Mouse (Mus musculus): Measurements from ENCODE around the gene Nek3.

Gene Nek3

GRCm38 (mm10) chr8:22166080-22166603 is at the start of gene Nek3:
Gene Nek3, minus strand, starts transcription at chr8:22166435.
- no peaks in the 10 kb centered on the region for H3K9me3 ChIP-seq (ENCODE audit: low read length)
- peaks cover 38% of the 10 kb centered on the region for H3K36me3 ChIP-seq (ENCODE audit: insufficient read depth, low read length)
- H3K4me3 ChIP-seq (replicated peaks; ENCODE audit: low read length): peak within 1 kb of the TSS; percentile 74
- H3K27me3 ChIP-seq (ENCODE audit: insufficient read depth, low read length): no peaks in the 10 kb centered on the region
- peaks cover 38% of the 10 kb centered on the region for H3K4me1 ChIP-seq (replicated peaks; ENCODE audit: low read depth, low read length)
- TF ChIP-seq POU5F1 (IDR thresholded peaks at IDR 0.05; ENCODE audit: borderline replicate concordance, low read length) (no peak), NANOG (IDR thresholded peaks at IDR 0.05; ENCODE audit: borderline replicate concordance, low read length) (no peak), CTCF (conservative IDR thresholded peaks at IDR 0.05; ENCODE audit: low read length) (peak; percentile 33)

DNA sequence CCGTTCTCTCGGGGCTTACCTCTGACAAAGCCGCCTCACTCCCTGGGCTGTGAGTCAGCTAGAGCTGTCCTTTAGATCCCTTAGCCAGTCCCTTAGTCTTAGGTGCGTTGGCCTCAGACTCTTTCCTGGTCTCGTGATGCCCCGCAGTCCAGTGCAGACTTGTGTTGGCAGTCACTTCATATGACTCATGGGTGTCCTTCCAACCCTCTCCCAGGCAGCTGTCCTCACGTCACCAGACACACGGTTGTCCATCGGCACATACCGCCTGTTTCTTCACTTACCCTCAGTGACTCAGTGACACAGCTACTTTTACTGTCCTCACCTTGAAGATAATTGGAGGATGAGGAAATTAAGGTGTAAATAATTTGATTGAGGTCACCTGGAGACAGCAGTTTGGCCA is 48.6 kb upstream of the Nek3 start:
- H3K9me3 ChIP-seq (ENCODE audit: low read length): no peaks in the 10 kb centered on the region
- TF ChIP-seq NANOG (IDR thresholded peaks at IDR 0.05; ENCODE audit: borderline replicate concordance, low read length) (no peak), POU5F1 (IDR thresholded peaks at IDR 0.05; ENCODE audit: borderline replicate concordance, low read length) (no peak), CTCF (conservative IDR thresholded peaks at IDR 0.05; ENCODE audit: low read length) (no peak)
- no peak overlapping the region for H3K4me3 ChIP-seq (replicated peaks; ENCODE audit: low read length)

DNA sequence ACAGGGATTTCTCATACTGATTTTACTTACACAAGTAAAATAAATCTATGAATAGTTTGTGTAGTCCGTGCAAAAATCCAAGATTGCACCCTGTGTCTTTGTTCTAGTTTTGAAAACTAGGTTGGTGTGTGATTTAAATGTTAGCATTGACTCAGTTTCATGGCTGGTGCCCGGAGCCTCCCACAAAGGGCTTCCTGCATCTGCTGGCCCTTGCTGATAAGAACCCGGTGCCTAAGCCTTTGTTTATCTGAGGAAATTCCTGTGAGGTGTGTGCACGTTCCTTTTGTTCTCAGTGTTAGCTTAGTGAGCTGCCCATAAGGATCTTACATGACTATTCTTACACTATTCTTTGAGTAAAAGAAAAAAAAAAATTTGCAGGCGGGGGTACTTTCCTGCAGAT is 42.8 kb upstream of the Nek3 start:
- no peak for TF ChIP-seq NANOG (IDR thresholded peaks at IDR 0.05; ENCODE audit: borderline replicate concordance, low read length)
- no peak for TF ChIP-seq CTCF (conservative IDR thresholded peaks at IDR 0.05; ENCODE audit: low read length)
- no peak for TF ChIP-seq POU5F1 (IDR thresholded peaks at IDR 0.05; ENCODE audit: borderline replicate concordance, low read length)
- peaks cover 47% of the 10 kb centered on the region for H3K36me3 ChIP-seq (ENCODE audit: insufficient read depth, low read length)
- no peaks in the 10 kb centered on the region for H3K27me3 ChIP-seq (ENCODE audit: insufficient read depth, low read length)
- H3K9me3 ChIP-seq (ENCODE audit: low read length): no peaks in the 10 kb centered on the region
- H3K4me3 ChIP-seq (replicated peaks; ENCODE audit: low read length): no peak overlapping the region
- H3K4me1 ChIP-seq (replicated peaks; ENCODE audit: low read depth, low read length): no peaks in the 10 kb centered on the region

More for the DNA sequence above, 48.6 kb upstream of the Nek3 start:
- Histone ChIP-seq H3K27me3 (ENCODE audit: insufficient read depth, low read length) (no peaks in the 10 kb centered on the region), H3K36me3 (ENCODE audit: insufficient read depth, low read length) (peaks cover 68% of the 10 kb centered on the region), H3K4me1 (replicated peaks; ENCODE audit: low read depth, low read length) (peaks cover 13% of the 10 kb centered on the region)

GRCm38 (mm10) chr8:22207535-22207934 is 41.3 kb upstream of the Nek3 start:
- H3K36me3 ChIP-seq (ENCODE audit: insufficient read depth, low read length): peaks cover 42% of the 10 kb centered on the region
- no peaks in the 10 kb centered on the region for H3K9me3 ChIP-seq (ENCODE audit: low read length)
- no peaks in the 10 kb centered on the region for H3K4me1 ChIP-seq (replicated peaks; ENCODE audit: low read depth, low read length)
- H3K4me3 ChIP-seq (replicated peaks; ENCODE audit: low read length): no peak overlapping the region
- TF ChIP-seq CTCF (conservative IDR thresholded peaks at IDR 0.05; ENCODE audit: low read length) (no peak), NANOG (IDR thresholded peaks at IDR 0.05; ENCODE audit: borderline replicate concordance, low read length) (no peak), POU5F1 (IDR thresholded peaks at IDR 0.05; ENCODE audit: borderline replicate concordance, low read length) (no peak)
- no peaks in the 10 kb centered on the region for H3K27me3 ChIP-seq (ENCODE audit: insufficient read depth, low read length)

- TF ChIP-seq NANOG (IDR thresholded peaks at IDR 0.05; ENCODE audit: borderline replicate concordance, low read length) (no peak), CTCF (conservative IDR thresholded peaks at IDR 0.05; ENCODE audit: low read length) (peak; percentile 76), POU5F1 (IDR thresholded peaks at IDR 0.05; ENCODE audit: borderline replicate concordance, low read length) (no peak)
- H3K4me1 ChIP-seq (replicated peaks; ENCODE audit: low read depth, low read length): peaks cover 7% of the 10 kb centered on the region; the same call in 1 of the 2 replicates
- H3K4me3 ChIP-seq (replicated peaks; ENCODE audit: low read length): no peak overlapping the region
- H3K27me3 ChIP-seq (ENCODE audit: insufficient read depth, low read length): no peaks in the 10 kb centered on the region
- no peaks in the 10 kb centered on the region for H3K9me3 ChIP-seq (ENCODE audit: low read length)
- H3K36me3 ChIP-seq (ENCODE audit: insufficient read depth, low read length): peaks cover 18% of the 10 kb centered on the region; the same call in 1 of the 2 replicates
These were observed 33.2 kb upstream of the Nek3 start for GRCm38 (mm10) chr8:22199481-22199880.

- H3K9me3 ChIP-seq (ENCODE audit: low read length): no peaks in the 10 kb centered on the region
- H3K27me3 ChIP-seq (ENCODE audit: insufficient read depth, low read length): peaks cover 3% of the 10 kb centered on the region; the same call in 1 of the 2 replicates
- no peak for TF ChIP-seq NANOG (IDR thresholded peaks at IDR 0.05; ENCODE audit: borderline replicate concordance, low read length)
- TF ChIP-seq CTCF (conservative IDR thresholded peaks at IDR 0.05; ENCODE audit: low read length): no peak
- no peak for TF ChIP-seq POU5F1 (IDR thresholded peaks at IDR 0.05; ENCODE audit: borderline replicate concordance, low read length)
- peaks cover 19% of the 10 kb centered on the region for H3K4me1 ChIP-seq (replicated peaks; ENCODE audit: low read depth, low read length)
- H3K4me3 ChIP-seq (replicated peaks; ENCODE audit: low read length): no peak overlapping the region
- peaks cover 18% of the 10 kb centered on the region; the same call in 1 of the 2 replicates for H3K36me3 ChIP-seq (ENCODE audit: insufficient read depth, low read length)
These were observed 31.7 kb upstream of the Nek3 start for GRCm38 (mm10) chr8:22197914-22198313.

DNA sequence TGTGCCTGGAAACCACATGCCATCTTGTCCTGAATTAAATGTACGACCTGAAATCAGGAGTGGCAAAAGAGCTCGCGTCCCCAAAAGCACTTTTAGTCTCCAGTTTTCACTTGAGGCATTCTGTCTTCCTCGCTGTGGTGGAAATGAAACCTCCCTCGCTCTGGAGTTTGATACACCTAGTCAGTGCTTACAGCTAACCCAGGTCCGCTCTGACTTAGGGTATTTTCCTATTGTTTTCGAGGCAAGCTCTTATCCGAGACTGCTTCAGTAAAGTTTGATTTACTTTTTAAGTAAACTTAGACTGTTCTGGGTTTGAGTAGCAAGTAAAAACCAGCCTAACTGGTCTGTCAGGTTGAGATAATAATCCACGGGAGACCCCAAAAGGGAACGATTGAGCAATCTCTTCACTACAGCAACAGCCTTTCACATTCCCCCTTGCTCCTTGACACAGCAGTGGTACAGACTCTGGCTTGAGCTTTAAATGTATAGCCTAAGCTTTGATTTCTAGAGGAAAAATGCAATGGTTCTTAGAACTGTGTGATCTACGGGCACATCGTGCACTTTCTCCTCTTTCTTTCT is 27.3 kb upstream of the Nek3 start:
- peak overlapping the region; percentile 91 for H3K4me3 ChIP-seq (replicated peaks; ENCODE audit: low read length)
- peaks cover 3% of the 10 kb centered on the region; the same call in 1 of the 2 replicates for H3K27me3 ChIP-seq (ENCODE audit: insufficient read depth, low read length)
- TF ChIP-seq CTCF (conservative IDR thresholded peaks at IDR 0.05; ENCODE audit: low read length) (no peak), POU5F1 (IDR thresholded peaks at IDR 0.05; ENCODE audit: borderline replicate concordance, low read length) (no peak), NANOG (IDR thresholded peaks at IDR 0.05; ENCODE audit: borderline replicate concordance, low read length) (no peak)
- no peaks in the 10 kb centered on the region for H3K9me3 ChIP-seq (ENCODE audit: low read length)
- peaks cover 21% of the 10 kb centered on the region for H3K4me1 ChIP-seq (replicated peaks; ENCODE audit: low read depth, low read length)
- H3K36me3 ChIP-seq (ENCODE audit: insufficient read depth, low read length): no peaks in the 10 kb centered on the region; the same call in 1 of the 2 replicates

DNA sequence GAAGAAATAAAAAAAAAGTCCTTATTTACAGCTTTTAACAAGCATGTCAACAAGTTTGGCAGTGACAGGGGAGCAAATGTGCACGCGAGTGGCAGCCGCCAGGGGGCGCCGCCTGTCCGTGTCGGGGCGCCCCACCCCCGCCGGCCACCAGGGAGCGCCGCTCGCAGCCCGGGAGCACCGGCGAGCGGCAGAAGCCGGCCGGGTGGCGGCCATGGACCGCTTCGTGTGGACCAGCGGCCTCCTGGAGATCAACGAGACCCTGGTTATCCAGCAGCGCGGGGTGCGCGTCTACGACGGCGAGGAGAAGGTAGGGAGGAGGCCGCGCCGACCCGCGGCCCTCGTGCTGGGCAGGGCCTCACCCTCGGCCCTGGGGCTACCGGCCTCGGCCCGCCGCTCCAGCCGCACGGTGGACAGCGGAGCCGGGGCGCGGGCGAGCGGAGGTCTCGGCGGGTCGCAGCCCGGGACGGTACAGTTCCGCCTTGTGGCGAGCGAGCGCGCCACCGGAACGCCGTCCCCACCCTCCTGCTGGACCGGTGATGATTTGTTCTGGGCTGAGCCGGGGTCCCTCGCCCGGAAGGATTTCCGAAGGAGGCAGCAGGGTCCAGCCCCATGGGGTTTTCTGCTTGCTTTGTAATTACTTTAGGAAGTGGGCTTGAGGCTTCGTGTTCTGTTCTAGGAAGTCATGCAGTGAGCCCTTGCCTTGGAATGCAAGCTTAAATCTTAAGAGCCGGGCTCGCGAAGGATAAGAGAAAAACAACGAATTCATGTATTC is 26.6 kb upstream of the Nek3 start, which contains the start of gene Vps36:
Gene Vps36, plus strand, starts transcription at position 150 of the 772 bp plus-strand sequence.
- H3K4me3 ChIP-seq (replicated peaks; ENCODE audit: low read length): peak within 1 kb of the TSS; percentile 91
- no peaks in the 10 kb centered on the region for H3K9me3 ChIP-seq (ENCODE audit: low read length)
- peaks cover 5% of the 10 kb centered on the region; the same call in 1 of the 2 replicates for H3K27me3 ChIP-seq (ENCODE audit: insufficient read depth, low read length)
- peaks cover 23% of the 10 kb centered on the region for H3K4me1 ChIP-seq (replicated peaks; ENCODE audit: low read depth, low read length)
- H3K36me3 ChIP-seq (ENCODE audit: insufficient read depth, low read length): no peaks in the 10 kb centered on the region; the same call in 1 of the 2 replicates
- no peak for TF ChIP-seq POU5F1 (IDR thresholded peaks at IDR 0.05; ENCODE audit: borderline replicate concordance, low read length)
- TF ChIP-seq CTCF (conservative IDR thresholded peaks at IDR 0.05; ENCODE audit: low read length): no peak; the same call in 1 of the 2 replicates
- no peak for TF ChIP-seq NANOG (IDR thresholded peaks at IDR 0.05; ENCODE audit: borderline replicate concordance, low read length)

All from E14TG2a.4 (cell line).